Comparison of ENCODE assay signal across 9 mouse cellular contexts in the genomic region with DNA sequence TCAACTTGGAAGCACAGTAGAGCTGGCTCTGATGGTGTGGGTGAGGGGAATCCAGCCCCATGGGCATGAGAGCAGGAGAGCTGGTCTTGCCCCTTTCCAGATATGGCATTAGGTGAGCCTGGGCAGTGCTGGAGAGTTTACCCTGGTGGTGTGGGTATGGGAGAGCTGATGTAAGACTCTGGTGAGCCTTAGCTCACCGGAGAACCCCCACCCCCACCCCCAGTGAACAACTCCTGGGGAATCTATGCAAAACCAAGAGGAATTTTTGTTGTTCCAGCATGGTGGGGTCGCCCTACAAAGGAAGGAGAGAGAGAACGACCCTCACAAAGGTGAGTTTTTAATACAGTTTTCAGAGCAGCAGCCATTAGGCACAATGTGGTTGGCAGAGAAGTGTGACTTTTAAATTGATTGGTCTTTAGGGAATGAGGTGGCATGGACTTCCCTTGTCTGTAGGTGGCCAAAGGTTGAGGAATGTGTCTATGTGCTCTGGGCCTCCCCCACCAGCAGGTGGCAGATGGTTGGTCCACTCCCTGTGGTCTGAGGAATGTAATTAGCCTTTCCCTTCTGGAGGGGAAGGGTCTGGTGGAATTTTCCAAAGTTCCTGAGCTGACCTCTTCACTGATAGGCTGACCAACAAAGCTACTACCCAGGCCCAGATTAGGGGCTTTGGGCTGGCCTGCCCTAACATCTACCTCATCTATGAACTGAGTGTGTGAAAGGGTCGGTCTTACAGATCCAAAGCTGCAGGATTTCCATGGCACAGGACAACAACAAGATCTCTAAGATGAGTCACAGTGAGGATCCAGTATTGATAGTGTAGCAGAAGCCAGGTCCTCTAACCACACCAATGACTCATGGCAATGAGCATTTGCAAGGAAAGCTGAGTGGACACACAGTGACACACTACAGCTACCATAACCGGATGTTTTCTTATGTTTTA.
A peak's percentile ranks its signal among the peaks of the same experiment; 100 is the strongest.
DNase-seq lines count a peak whose midpoint lies in the region; ATAC-seq lines count a peak whose summit lies in the region.
"Had no signal": no experiment of that assay in that cellular context is flagged by ENCODE, and none has a peak within 500 bp of the region (broad histone marks: within the 10 kb centered on the region; RNA-seq: fewer than 3 reads in every experiment).

No protein-coding gene starts in this region.

- no peak overlapping the region for H3K9ac ChIP-seq in intestine, embryonic 16.5 days (ENCODE audit: low read depth, low read length)
- H3K9ac ChIP-seq in intestine, embryonic 15.5 days: no peak overlapping the region
- H3K9ac ChIP-seq in forebrain, embryonic 11.5 days (ENCODE audit: low read length): no peak overlapping the region

- no peak overlapping the region for H3K4me3 ChIP-seq in intestine, embryonic 16.5 days (ENCODE audit: low read length)
- H3K4me3 ChIP-seq in intestine, embryonic 15.5 days (replicated peaks): no peak overlapping the region
- no peak overlapping the region for H3K4me3 ChIP-seq in forebrain, embryonic 11.5 days (ENCODE audit: low read depth, low read length)

- H3K4me1 ChIP-seq in intestine, embryonic 16.5 days (ENCODE audit: control insufficient read depth, insufficient read depth, low read length): peaks cover 5% of the 10 kb centered on the region; the same call in 1 of the 2 replicates
- H3K4me1 ChIP-seq in intestine, embryonic 15.5 days (replicated peaks): no peaks in the 10 kb centered on the region
- H3K4me1 ChIP-seq in forebrain, embryonic 11.5 days (replicated peaks; ENCODE audit: control insufficient read depth, insufficient read depth, low read length): no peaks in the 10 kb centered on the region

- no peak overlapping the region for H3K27ac ChIP-seq in intestine, embryonic 16.5 days (ENCODE audit: low read length)
- H3K27ac ChIP-seq in intestine, embryonic 15.5 days: no peak overlapping the region
- H3K27ac ChIP-seq in forebrain, embryonic 11.5 days (ENCODE audit: low read depth, low read length): no peak overlapping the region

- 85% methylated on average over 5 of the region's 5 CpGs for WGBS in intestine, embryonic 16.5 days
- 87% methylated on average over 5 of the region's 5 CpGs for WGBS in intestine, embryonic 15.5 days
- 82% methylated on average over 5 of the region's 5 CpGs for WGBS in forebrain, embryonic 11.5 days

- H3K36me3 ChIP-seq in intestine, embryonic 16.5 days (ENCODE audit: control insufficient read depth, insufficient read depth, low read length): no peaks in the 10 kb centered on the region
- no peaks in the 10 kb centered on the region for H3K36me3 ChIP-seq in intestine, embryonic 15.5 days
- H3K36me3 ChIP-seq in forebrain, embryonic 11.5 days (ENCODE audit: control insufficient read depth, insufficient read depth, low read length): no peaks in the 10 kb centered on the region

- peak; percentile 32; the same call in 1 of the 2 replicates for ATAC-seq in intestine, embryonic 16.5 days
- ATAC-seq in intestine, embryonic 15.5 days: no peak
- ATAC-seq in granulocyte monocyte progenitor cell, adult 5-6 weeks (replicated peaks; ENCODE audit: poor library complexity, severe bottlenecking): peak; percentile 79
- no peak; the same call in 1 of the 2 replicates for ATAC-seq in forebrain, embryonic 11.5 days (replicated peaks; ENCODE audit: low FRiP score)
- ATAC-seq: forebrain, embryonic 16.5 days had no signal

- H3K9me3 ChIP-seq in intestine, embryonic 16.5 days (ENCODE audit: control insufficient read depth, low read length): no peaks in the 10 kb centered on the region
- no peaks in the 10 kb centered on the region for H3K9me3 ChIP-seq in intestine, embryonic 15.5 days
- no peaks in the 10 kb centered on the region for H3K9me3 ChIP-seq in forebrain, embryonic 11.5 days (ENCODE audit: control insufficient read depth, low read length)

- peak; percentile 87 for DNase-seq in Muller cell, postnatal 12 days (ENCODE audit: inconsistent ontology term)
- DNase-seq in lung, postnatal 14 days: peak; percentile 20
- no peak for DNase-seq in right cerebral cortex, postnatal 36 days (ENCODE audit: low spot score in 2 of 2)
- DNase-seq in thymus, postnatal 4 days: no peak
- DNase-seq in forebrain, embryonic 11.5 days (ENCODE audit: low spot score): no peak

- no peak overlapping the region for H3K4me2 ChIP-seq in intestine, embryonic 16.5 days (ENCODE audit: low read depth, low read length)
- no peak overlapping the region for H3K4me2 ChIP-seq in intestine, embryonic 15.5 days (replicated peaks)
- no peak overlapping the region for H3K4me2 ChIP-seq in forebrain, embryonic 11.5 days (ENCODE audit: low read depth, low read length, severe bottlenecking)

- no peaks in the 10 kb centered on the region for H3K27me3 ChIP-seq in intestine, embryonic 16.5 days (replicated peaks; ENCODE audit: control insufficient read depth, insufficient read depth, low read length)
- H3K27me3 ChIP-seq in intestine, embryonic 15.5 days (replicated peaks): no peaks in the 10 kb centered on the region
- H3K27me3 ChIP-seq in forebrain, embryonic 11.5 days (ENCODE audit: control insufficient read depth, insufficient read depth, low read length): no peaks in the 10 kb centered on the region

Comparison
In these comparisons a context has a peak if more than half of its experiments do, and no peak if none do; other contexts are left out.
1. ATAC-seq: peak in intestine, embryonic 16.5 days (single experiment) and granulocyte monocyte progenitor cell, adult 5-6 weeks (single experiment); none in intestine, embryonic 15.5 days (single experiment) and forebrain, embryonic 11.5 days (single experiment).
2. DNase-seq: peak in Muller cell, postnatal 12 days (single experiment) and lung, postnatal 14 days (single experiment); none in right cerebral cortex, postnatal 36 days (0 of 2), thymus, postnatal 4 days (single experiment) and forebrain, embryonic 11.5 days (single experiment).